Mouse (Mus musculus) forebrain, embryonic 11.5 days (tissue): ENCODE data around the gene Spdye4c. TPM values are rescaled to one million over a fixed set of nuclear protein-coding genes. Genes with fewer than 3 reads are reported as not detected.

Experiments used
- ATAC-seq: fragments of 200-750 bp; cut with Nextera tagmentation; replicated peaks from 2 replicates; pipeline ENCODE4 v1.8.0; 2017; ENCODE audit warnings: moderate TSS enrichment; ENCODE audit not compliant: low FRiP score
- DNase-seq: peaks from one replicate; pipeline ENCODE4 v3.0.0-alpha.2; 2017; ENCODE audit warnings: low spot score
- H3K27ac ChIP-seq: fragments of 300-500 bp; sonication (generic); 2 replicates; pipeline ENCODE4 v1.5.1; 2014; ENCODE audit warnings: low read depth, low read length
- H3K27me3 ChIP-seq: fragments of 300-500 bp; sonication (generic); 2 replicates; pipeline ENCODE4 v1.6.1; 2014; ENCODE audit warnings: mild to moderate bottlenecking, low read length, mixed read lengths; ENCODE audit not compliant: control insufficient read depth, insufficient read depth
- H3K36me3 ChIP-seq: fragments of 300-500 bp; sonication (generic); 2 replicates; pipeline ENCODE4 v1.6.1; 2014; ENCODE audit warnings: mild to moderate bottlenecking, low read length, moderate library complexity, mixed read lengths; ENCODE audit not compliant: control insufficient read depth, insufficient read depth
- H3K4me1 ChIP-seq: fragments of 300-500 bp; sonication (generic); replicated peaks from 2 replicates; pipeline ENCODE4 v1.6.1; 2014; ENCODE audit warnings: low read length, mixed read lengths; ENCODE audit not compliant: control insufficient read depth, insufficient read depth
- H3K4me2 ChIP-seq: fragments of 300-500 bp; sonication (generic); 2 replicates; pipeline ENCODE4 v1.6.1; 2014; ENCODE audit warnings: low read depth, mild to moderate bottlenecking, low read length, moderate library complexity, mixed read lengths; ENCODE audit not compliant: severe bottlenecking
- H3K4me3 ChIP-seq: fragments of 300-500 bp; sonication (generic); 2 replicates; pipeline ENCODE4 v1.5.1; 2014; ENCODE audit warnings: low read depth, low read length
- H3K9ac ChIP-seq: fragments of 300-500 bp; sonication (generic); 2 replicates; pipeline ENCODE4 v1.6.1; 2014; ENCODE audit warnings: low read length
- H3K9me3 ChIP-seq: fragments of 300-500 bp; sonication (generic); 2 replicates; pipeline ENCODE4 v1.6.1; 2016; ENCODE audit warnings: low read length, mixed read lengths; ENCODE audit not compliant: control insufficient read depth
- WGBS: fragments of 180-500 bp; shearing (Covaris S2); extraction: QIAGEN DNeasy Blood & Tissue Kit; methylation state at CpG from one replicate; pipeline ENCODE4 v1.1.7; 2014; 5-methylcytosine and 5-hydroxymethylcytosine counted together
- polyA plus RNA-seq: library from polyadenylated mRNA; unstranded; fragments of >200 nt; fragmentation: Nextera tagmentation; extraction: Ambion mirVana; gene quantifications from 2 replicates; pipeline ENCODE4 v1.2.1, GENCODE M21; 2014

The Spdye4c gene
- polyA plus RNA-seq, 1 experiment from 2014 or later: not detected

- H3K4me2 ChIP-seq: no peak overlapping the region
- 91% methylated on average over 1 of the region's 1 CpGs for WGBS
- no peak overlapping the region for H3K9ac ChIP-seq
- no peaks in the 10 kb centered on the region for H3K4me1 ChIP-seq
- H3K4me3 ChIP-seq: no peak overlapping the region
- H3K9me3 ChIP-seq: no peaks in the 10 kb centered on the region
- no peak for DNase-seq
- no peaks in the 10 kb centered on the region for H3K27me3 ChIP-seq
- peaks cover 10% of the 10 kb centered on the region for H3K36me3 ChIP-seq
- no peak overlapping the region for H3K27ac ChIP-seq
- ATAC-seq: no peak
Measured at GRCm38 (mm10) chr2:128620578-128620977, 29.6 kb downstream of the Spdye4c start.

Other genes with a start within 250 kb of the Spdye4c start
- 104 and 120 TPM in 2 replicates for gene Anapc1, start 96.2 kb downstream of the Spdye4c start, polyA plus RNA-seq
- 4.4 and 4.5 TPM in 2 replicates for gene Mertk, start 107.7 kb downstream of the Spdye4c start, polyA plus RNA-seq
- gene Tmem87b, start 226.9 kb downstream of the Spdye4c start, polyA plus RNA-seq: 21.9 and 24.2 TPM in 2 replicates